Mouse (Mus musculus) left cerebral cortex, postnatal 10 days (tissue): ENCODE measurements around the gene Foxs1. TPM values are rescaled to one million over a fixed set of nuclear protein-coding genes. Genes with fewer than 3 reads are reported as not detected.

Source experiments
- DNase-seq, 2 experiments: peaks; one replicate each; pipeline ENCODE4 v3.0.0; 2021 to 2022; ENCODE audit warnings: low spot score in 2 of 2, mixed read lengths in 1 of 2; ENCODE audit errors: extremely low spot score in 1 of 2
- intact Hi-C: fragments of 180-260 bp; cut with DNase I; formaldehyde crosslinking; loops from one replicate; pipeline ENCODE4 v1.15.1; 2025
- total RNA-seq, 2 experiments: library from RNA; stranded (reverse); gene quantifications; 2 replicates each; pipeline ENCODE4 v1.2.3; 2021

Foxs1 gene
- total RNA-seq, result 1 to 10 TPM; 1.0 to 1.7 TPM

- intact Hi-C loops, result no loop called here
- peak in 1 of 2 experiments; percentile 71 for DNase-seq
Observed at GRCm38 (mm10) chr2:152933048-152933447, at the start of gene Foxs1. TSS of gene Foxs1 (minus strand) at chr2:152933208.

- no peak for DNase-seq
- intact Hi-C loops, result no loop called here
Observed at GRCm38 (mm10) chr2:152976991-152977390, 44.0 kb upstream of the Foxs1 start.

- no peak for DNase-seq
- intact Hi-C loops, result no loop called here
Observed at GRCm38 (mm10) chr2:152965555-152965954, 32.5 kb upstream of the Foxs1 start.

- peak; percentile 84 to 86 for DNase-seq
- intact Hi-C loops, result no loop called here
Observed at GRCm38 (mm10) chr2:152962091-152962793, 29.2 kb upstream of the Foxs1 start, which contains the start of gene Ttll9. TSS of gene Ttll9 (plus strand) at chr2:152962485.

- DNase-seq, result no peak
- intact Hi-C loops, result no loop called here
Observed at GRCm38 (mm10) chr2:152958116-152958515, 25.1 kb upstream of the Foxs1 start.

- intact Hi-C loops, result no loop called here
- DNase-seq, result no peak
Observed at GRCm38 (mm10) chr2:152951850-152952720, 19.1 kb upstream of the Foxs1 start.

GRCm38 (mm10) chr2:152951065-152951849 is 18.2 kb upstream of the Foxs1 start, which contains the start of gene Dusp15:
TSS of gene Dusp15 (minus strand) at chr2:152951698.
- intact Hi-C loops, result no loop called here
- peak in 1 of 2 experiments; percentile 82 for DNase-seq

GRCm38 (mm10) chr2:152950358-152951064 is 17.5 kb upstream of the Foxs1 start:
- intact Hi-C loops, result no loop called here
- no peak for DNase-seq

GRCm38 (mm10) chr2:152948438-152949020 is 15.5 kb upstream of the Foxs1 start:
- intact Hi-C loops, result no loop called here

GRCm38 (mm10) chr2:152947098-152947497 is 14.1 kb upstream of the Foxs1 start:
- no peak for DNase-seq
- intact Hi-C loops, result no loop called here

More at GRCm38 (mm10) chr2:152948438-152949020, 15.5 kb upstream of the Foxs1 start:
- no peak for DNase-seq

- DNase-seq, result no peak
- intact Hi-C loops, result no loop called here
Observed at GRCm38 (mm10) chr2:152944013-152944412, 11.0 kb upstream of the Foxs1 start.

GRCm38 (mm10) chr2:152943568-152943967 is 10.6 kb upstream of the Foxs1 start:
- intact Hi-C loops, result no loop called here
- no peak for DNase-seq

- intact Hi-C loops, result no loop called here
- no peak for DNase-seq
Observed at GRCm38 (mm10) chr2:152942898-152943515, 10.0 kb upstream of the Foxs1 start.

GRCm38 (mm10) chr2:152941776-152942175 is 8.8 kb upstream of the Foxs1 start:
- no peak for DNase-seq
- intact Hi-C loops, result no loop called here

GRCm38 (mm10) chr2:152941106-152941505 is 8.1 kb upstream of the Foxs1 start:
- intact Hi-C loops, result no loop called here
- DNase-seq, result no peak

GRCm38 (mm10) chr2:152939846-152940245 is 6.8 kb upstream of the Foxs1 start:
- DNase-seq, result no peak
- intact Hi-C loops, result no loop called here

GRCm38 (mm10) chr2:152933614-152934013 is 606 bp upstream of the Foxs1 start:
- intact Hi-C loops, result no loop called here
- DNase-seq, result peak in 1 of 2 experiments; percentile 65
